Mouse (Mus musculus): Measurements from ENCODE around the gene Pnpla2.

GRCm38 (mm10) chr7:141437178-141438120, 17.5 kb upstream of the Pnpla2 start, which contains the start of gene Slc25a22:
- 0 out of 2 replicates have a peak, but pooled peaks have one; percentile 26 for TF ChIP-seq CTCF (IDR thresholded peaks at IDR 0.05; ENCODE audit: borderline replicate concordance, insufficient read depth, low read length)
- TF ChIP-seq POLR2A (IDR thresholded peaks at IDR 0.05; ENCODE audit: low read depth, low read length), result peak; percentile 83
